Mouse (Mus musculus) myocyte (in vitro differentiated cells): ENCODE results near the gene Nfatc2. TPM values are rescaled to one million over a fixed set of nuclear protein-coding genes. Genes with fewer than 3 reads are reported as not detected.

Experiments used
- H3K27me3 ChIP-seq: one replicate; pipeline ENCODE4 v1.6.1; 2011; ENCODE audit not compliant: control insufficient read depth, insufficient read depth, insufficient read length
- H3K36me3 ChIP-seq: one replicate; pipeline ENCODE4 v1.6.1; 2011; ENCODE audit not compliant: control insufficient read depth, insufficient read depth
- H3K4me2 ChIP-seq: one replicate; pipeline ENCODE4 v1.6.1; 2011; ENCODE audit warnings: low read depth, control low read depth
- H3K4me3 ChIP-seq: one replicate; pipeline ENCODE4 v1.5.1; 2011; ENCODE audit warnings: mild to moderate bottlenecking, control low read depth, moderate library complexity
- H3K79me2 ChIP-seq: one replicate; pipeline ENCODE4 v1.6.1; 2011; ENCODE audit not compliant: control insufficient read depth, insufficient read depth
- H3ac ChIP-seq: one replicate; pipeline ENCODE4 v1.6.1; 2011; ENCODE audit not compliant: control insufficient read depth, insufficient read length
- CEBPB ChIP-seq: IDR thresholded peaks from 2 replicates; pipeline ENCODE4 v1.6.1; 2011; ENCODE audit warnings: mild to moderate bottlenecking, moderate library complexity; ENCODE audit not compliant: poor library complexity, insufficient read depth, severe bottlenecking
- E2F4 ChIP-seq: IDR thresholded peaks from one replicate; pipeline ENCODE4 v1.6.1; 2011; ENCODE audit warnings: mild to moderate bottlenecking, control low read depth, moderate library complexity; ENCODE audit not compliant: insufficient read depth
- MAX ChIP-seq: IDR thresholded peaks from one replicate; pipeline ENCODE4 v1.6.1; 2011; ENCODE audit warnings: low read depth, mild to moderate bottlenecking, control low read depth
- MYOD1 ChIP-seq, 3 experiments: IDR thresholded peaks; one replicate each; pipeline ENCODE4 v1.6.1; 2011; ENCODE audit warnings: control low read depth in 2 of 3, low read depth in 2 of 3, mild to moderate bottlenecking in 2 of 3, moderate library complexity in 1 of 3; ENCODE audit not compliant: insufficient read length in 2 of 3, control insufficient read depth in 1 of 3
- MYOG ChIP-seq, 3 experiments: IDR thresholded peaks; one replicate each; pipeline ENCODE4 v1.6.1; 2011; ENCODE audit warnings: control low read depth in 2 of 3, low read depth in 2 of 3, mild to moderate bottlenecking in 2 of 3; ENCODE audit not compliant: insufficient read length in 2 of 3, control insufficient read depth in 1 of 3, insufficient read depth in 1 of 3
- POLR2A ChIP-seq: IDR thresholded peaks from one replicate; pipeline ENCODE4 v1.6.1; 2011; ENCODE audit warnings: low read depth, mild to moderate bottlenecking, control low read depth, moderate library complexity; ENCODE audit not compliant: insufficient read length
- POLR2AphosphoS2 ChIP-seq: IDR thresholded peaks from one replicate; pipeline ENCODE4 v1.6.1; 2011; ENCODE audit warnings: low read depth, control low read depth; ENCODE audit not compliant: insufficient read length
- REST ChIP-seq: IDR thresholded peaks from one replicate; pipeline ENCODE4 v1.6.1; 2011; ENCODE audit warnings: mild to moderate bottlenecking, control low read depth, moderate library complexity; ENCODE audit not compliant: insufficient read depth, insufficient read length
- SRF ChIP-seq: IDR thresholded peaks from one replicate; pipeline ENCODE4 v1.6.1; 2011; ENCODE audit warnings: low read depth; ENCODE audit not compliant: control insufficient read depth, insufficient read length
- TCF12 ChIP-seq: IDR thresholded peaks from one replicate; pipeline ENCODE4 v1.6.1; 2011; ENCODE audit warnings: mild to moderate bottlenecking, control low read depth; ENCODE audit not compliant: poor library complexity, insufficient read depth, severe bottlenecking
- TCF3 ChIP-seq: IDR thresholded peaks from one replicate; pipeline ENCODE4 v1.6.1; 2011; ENCODE audit warnings: low read depth, control low read depth; ENCODE audit not compliant: insufficient read length
- USF1 ChIP-seq: IDR thresholded peaks from one replicate; pipeline ENCODE4 v1.6.1; 2011; ENCODE audit warnings: low read depth, mild to moderate bottlenecking, control low read depth, moderate library complexity
- polyA plus RNA-seq: library from polyadenylated mRNA; unstranded; fragments of >200 nt; fragmentation: generic; extraction: Trizol; gene quantifications from one replicate; pipeline ENCODE4 v1.2.1, GENCODE M21; 2012; ENCODE audit warnings: missing spikeins

Nfatc2 gene
- polyA plus RNA-seq, 1 experiment, result 0.55 TPM

DNA sequence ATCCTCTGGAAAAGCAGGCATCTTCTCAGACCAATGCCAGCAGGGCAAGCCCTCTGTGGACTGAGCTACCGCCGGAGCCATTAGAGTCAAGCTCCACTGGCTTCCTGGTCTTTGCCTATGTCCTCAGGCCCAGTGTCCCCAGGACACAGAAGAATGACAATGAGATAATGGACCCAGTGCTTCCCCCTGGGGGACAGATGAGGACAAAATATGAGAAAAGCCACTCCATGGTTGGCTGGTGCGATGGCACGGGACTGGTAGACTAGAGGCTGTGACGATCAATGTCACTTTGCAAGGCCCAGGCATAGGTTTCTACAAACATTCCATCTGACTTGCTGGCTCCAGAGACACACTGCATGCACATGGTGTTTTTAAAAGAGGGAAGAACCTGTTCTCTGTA lies 8.5 kb downstream of the Nfatc2 start:
- TF ChIP-seq E2F4 (no peak), USF1 (no peak), SRF (no peak), CEBPB (no peak), MAX (no peak), POLR2A (no peak), MYOG (IDR thresholded peaks at IDR 0.05; ENCODE audit: control insufficient read depth in 1 of 3, insufficient read depth in 1 of 3, insufficient read length in 2 of 3, low read depth in 2 of 3) (no peak), TCF12 (no peak), REST (no peak), MYOD1 (IDR thresholded peaks at IDR 0.05; ENCODE audit: control insufficient read depth in 1 of 3, insufficient read length in 2 of 3, low read depth in 2 of 3) (no peak), POLR2AphosphoS2 (no peak), TCF3 (no peak)
- Histone ChIP-seq H3K27me3 (no peaks in the 10 kb centered on the region), H3K36me3 (no peaks in the 10 kb centered on the region), H3K4me2 (no peak overlapping the region), H3ac (no peak overlapping the region), H3K79me2 (no peaks in the 10 kb centered on the region), H3K4me3 (no peak overlapping the region)

DNA sequence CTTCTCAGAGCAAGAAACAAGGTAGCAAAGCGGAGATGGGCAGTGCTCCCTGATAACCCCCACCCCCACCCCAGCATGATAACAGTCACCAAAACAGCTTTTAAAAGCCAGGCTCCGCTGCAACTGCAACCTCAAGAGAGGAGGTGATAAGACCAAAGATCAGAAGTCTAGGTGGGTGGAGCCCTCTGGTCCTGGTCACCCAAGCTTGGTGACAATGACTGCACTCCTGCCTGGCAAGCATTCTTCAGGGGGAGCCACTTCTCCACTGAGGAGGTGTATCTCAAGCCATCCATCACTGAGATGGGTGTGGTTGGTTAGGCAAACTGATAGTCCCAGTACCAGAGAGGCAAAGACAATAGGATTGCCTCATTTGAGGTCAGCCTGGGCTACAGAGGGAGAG lies 10.4 kb downstream of the Nfatc2 start:
- Histone ChIP-seq H3K4me2 (no peak overlapping the region), H3ac (no peak overlapping the region), H3K36me3 (no peaks in the 10 kb centered on the region), H3K27me3 (no peaks in the 10 kb centered on the region), H3K79me2 (no peaks in the 10 kb centered on the region), H3K4me3 (no peak overlapping the region)
- no peak for TF ChIP-seq CEBPB
- TF ChIP-seq E2F4, result no peak
- TF ChIP-seq MYOD1 (IDR thresholded peaks at IDR 0.05; ENCODE audit: control insufficient read depth in 1 of 3, insufficient read length in 2 of 3, low read depth in 2 of 3), result no peak
- no peak for TF ChIP-seq USF1
- no peak for TF ChIP-seq POLR2A
- TF ChIP-seq MAX, result no peak
- TF ChIP-seq MYOG (IDR thresholded peaks at IDR 0.05; ENCODE audit: control insufficient read depth in 1 of 3, insufficient read depth in 1 of 3, insufficient read length in 2 of 3, low read depth in 2 of 3), result no peak
- no peak for TF ChIP-seq REST

DNA sequence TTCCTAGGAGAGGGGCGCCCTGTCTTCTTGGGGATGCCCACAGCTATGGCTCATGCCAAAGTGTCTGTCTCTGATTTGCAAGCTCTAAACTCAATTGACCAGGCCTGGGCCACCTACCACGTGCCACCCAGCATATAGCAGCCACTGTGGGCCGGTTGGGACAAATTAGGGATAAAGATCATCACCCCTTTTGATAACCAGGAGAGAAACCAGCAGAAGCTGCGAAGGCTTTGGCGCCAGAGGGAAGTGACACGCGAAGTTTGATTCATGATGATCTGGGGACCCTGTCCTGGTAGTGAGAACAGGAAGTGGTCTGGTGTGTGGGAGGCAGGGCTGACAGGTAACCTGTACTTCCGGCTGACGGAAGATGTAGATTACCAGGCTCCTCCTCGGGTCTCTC lies 10.9 kb downstream of the Nfatc2 start:
- Histone ChIP-seq H3K36me3 (no peaks in the 10 kb centered on the region), H3K4me2 (no peak overlapping the region), H3K4me3 (no peak overlapping the region), H3ac (no peak overlapping the region), H3K27me3 (no peaks in the 10 kb centered on the region), H3K79me2 (no peaks in the 10 kb centered on the region)
- no peak for TF ChIP-seq MYOG (IDR thresholded peaks at IDR 0.05; ENCODE audit: control insufficient read depth in 1 of 3, insufficient read depth in 1 of 3, insufficient read length in 2 of 3, low read depth in 2 of 3)
- no peak for TF ChIP-seq POLR2AphosphoS2

DNA sequence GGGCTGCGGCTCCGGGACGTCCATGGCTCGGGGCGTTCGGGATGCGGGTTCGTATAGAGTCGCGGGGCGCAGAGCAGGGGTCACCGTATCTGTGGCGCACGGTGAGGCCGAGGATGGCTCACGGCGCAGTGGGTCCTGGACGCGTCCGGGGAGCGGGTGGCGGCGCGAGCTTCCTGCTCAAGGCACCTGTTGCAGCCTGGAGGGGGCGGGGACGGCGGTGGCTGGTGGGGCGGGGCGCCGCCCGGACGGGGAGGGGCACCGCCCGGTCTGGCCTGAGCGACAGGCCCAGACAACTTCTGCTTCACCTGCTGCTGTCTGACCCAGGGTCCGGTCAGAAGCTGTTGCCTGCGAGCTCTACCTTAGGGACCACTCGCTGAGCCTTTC lies 11.3 kb downstream of the Nfatc2 start:
- H3K27me3 ChIP-seq, result no peaks in the 10 kb centered on the region
- no peak overlapping the region for H3K4me2 ChIP-seq
- TF ChIP-seq MYOD1 (IDR thresholded peaks at IDR 0.05; ENCODE audit: control insufficient read depth in 1 of 3, insufficient read length in 2 of 3, low read depth in 2 of 3) (peak in 1 of 3 experiments; percentile 44), MAX (no peak)
- no peaks in the 10 kb centered on the region for H3K36me3 ChIP-seq
- no peak overlapping the region for H3K4me3 ChIP-seq
- H3K79me2 ChIP-seq, result no peaks in the 10 kb centered on the region
- H3ac ChIP-seq, result no peak overlapping the region

DNA sequence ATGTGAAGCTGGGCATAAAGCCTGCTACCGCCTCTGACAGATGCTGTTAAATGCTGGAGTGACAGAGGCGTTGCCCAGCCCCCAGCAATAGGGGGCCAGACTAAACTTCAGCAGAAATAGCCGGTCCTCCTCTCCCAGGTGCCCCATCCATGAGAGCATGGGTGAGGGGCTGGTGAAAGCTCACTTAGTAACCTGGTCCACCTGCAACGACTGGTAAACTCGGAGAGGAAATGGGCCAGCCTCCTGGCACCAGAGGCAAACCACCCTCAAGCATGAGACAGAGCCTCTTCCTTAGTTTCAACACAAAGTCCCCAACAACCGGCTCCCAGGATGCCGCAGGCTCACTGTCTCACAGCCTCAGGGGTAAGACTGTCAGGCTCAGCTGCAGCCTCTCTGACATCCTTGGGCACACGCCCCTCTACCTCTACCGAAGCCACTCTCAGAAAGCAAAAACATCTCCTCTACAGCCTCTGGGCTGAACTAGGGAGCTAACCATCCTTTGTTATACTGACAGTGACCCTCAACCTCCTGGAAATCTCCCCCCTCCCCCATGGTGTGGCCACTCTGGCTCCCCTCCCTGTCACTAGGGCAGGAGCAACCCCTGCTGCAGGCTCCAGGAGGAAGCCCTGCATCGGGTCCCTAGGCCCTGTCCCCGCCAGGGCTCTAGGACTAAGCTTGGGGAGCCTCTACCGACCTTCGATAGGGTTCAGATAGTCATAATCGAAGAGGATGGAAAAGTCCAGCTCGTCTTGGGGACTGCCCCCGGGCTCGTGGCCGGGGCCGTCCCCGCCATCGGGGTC lies 11.9 kb downstream of the Nfatc2 start:
- Histone ChIP-seq H3ac (no peak overlapping the region), H3K4me3 (no peak overlapping the region), H3K4me2 (peak overlapping the region; percentile 41), H3K79me2 (no peaks in the 10 kb centered on the region), H3K27me3 (no peaks in the 10 kb centered on the region), H3K36me3 (no peaks in the 10 kb centered on the region)
- TF ChIP-seq MYOD1 (IDR thresholded peaks at IDR 0.05; ENCODE audit: control insufficient read depth in 1 of 3, insufficient read length in 2 of 3, low read depth in 2 of 3), result no peak
- TF ChIP-seq MYOG (IDR thresholded peaks at IDR 0.05; ENCODE audit: control insufficient read depth in 1 of 3, insufficient read depth in 1 of 3, insufficient read length in 2 of 3, low read depth in 2 of 3), result no peak
- TF ChIP-seq TCF3, result no peak
- no peak for TF ChIP-seq POLR2A
- no peak for TF ChIP-seq CEBPB
